Mouse (Mus musculus): Measurements from ENCODE around the gene Atrn. TPM values are rescaled to one million over a fixed set of nuclear protein-coding genes. Genes with fewer than 3 reads are reported as not detected.

The Atrn gene
- total and polyA plus RNA-seq, 3 experiments, result 4.0 to 5.8 (median 4.5) TPM

DNA sequence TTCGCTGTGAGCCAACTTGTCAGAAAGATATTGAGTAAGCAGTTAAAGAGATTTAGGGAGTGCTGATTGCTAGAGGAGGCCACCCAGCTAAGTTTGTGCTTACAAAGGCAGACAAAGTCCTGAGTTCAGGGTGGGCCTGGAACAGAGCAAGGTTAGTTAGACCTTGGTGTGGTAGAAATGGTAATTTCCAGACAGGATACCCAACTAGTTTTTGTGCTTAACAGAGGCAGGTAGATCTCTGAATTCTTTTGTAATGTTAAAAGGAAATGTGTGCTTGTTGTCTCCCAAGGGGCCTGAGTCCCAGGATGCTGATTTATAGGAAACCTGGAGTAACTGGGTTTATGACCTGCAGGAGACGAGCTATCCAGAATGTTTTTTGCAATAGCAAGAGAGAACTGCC lies 52.6 kb downstream of the Atrn start:
- H3K9me3 ChIP-seq (replicated peaks; ENCODE audit: low read length), result no peaks in the 10 kb centered on the region
- TF ChIP-seq UBTF (IDR thresholded peaks at IDR 0.05; ENCODE audit: low read depth, low read length) (no peak), TCF12 (IDR thresholded peaks at IDR 0.05; ENCODE audit: low read depth, low read length) (no peak), CTCF (conservative IDR thresholded peaks at IDR 0.05 in 1 of 2, IDR thresholded peaks at IDR 0.05 in 1 of 2; ENCODE audit: low read depth in 2 of 2, low read length in 2 of 2) (no peak), TBP (conservative IDR thresholded peaks at IDR 0.05; ENCODE audit: low read depth, low read length) (no peak), MAX (IDR thresholded peaks at IDR 0.05; ENCODE audit: low read length) (no peak), CHD1 (IDR thresholded peaks at IDR 0.05; ENCODE audit: low read depth, low read length) (no peak), KAT2A (IDR thresholded peaks at IDR 0.05; ENCODE audit: insufficient replicate concordance, low read length) (no peak), ZC3H11A (IDR thresholded peaks at IDR 0.05; ENCODE audit: low read depth, low read length) (no peak), POLR2AphosphoS2 (IDR thresholded peaks at IDR 0.05; ENCODE audit: low read depth, low read length) (no peak), ZNF384 (IDR thresholded peaks at IDR 0.05; ENCODE audit: low read depth, low read length) (no peak), SIN3A (IDR thresholded peaks at IDR 0.05; ENCODE audit: low read length) (no peak), EP300 (IDR thresholded peaks at IDR 0.05; ENCODE audit: low read length) (no peak), MYC (IDR thresholded peaks at IDR 0.05; ENCODE audit: low read depth, low read length) (no peak), GABPA (IDR thresholded peaks at IDR 0.05; ENCODE audit: insufficient replicate concordance, low read depth, low read length) (no peak), JUND (conservative IDR thresholded peaks at IDR 0.05; ENCODE audit: low read depth, low read length) (no peak), JUN (IDR thresholded peaks at IDR 0.05; ENCODE audit: insufficient read depth, low read depth, low read length) (no peak), MAFK (IDR thresholded peaks at IDR 0.05; ENCODE audit: insufficient replicate concordance, low read length) (no peak), BHLHE40 (IDR thresholded peaks at IDR 0.05; ENCODE audit: low read depth, low read length) (no peak), RAD21 (IDR thresholded peaks at IDR 0.05; ENCODE audit: low read depth, low read length) (no peak), NRF1 (IDR thresholded peaks at IDR 0.05; ENCODE audit: low read depth, low read length) (no peak)
- no peak overlapping the region for H3K9ac ChIP-seq (ENCODE audit: insufficient read depth, low read depth)
- no peaks in the 10 kb centered on the region for H3K79me2 ChIP-seq (replicated peaks; ENCODE audit: control insufficient read depth, extremely low read depth, insufficient read depth, poor library complexity, severe bottlenecking)
- no peak overlapping the region for H3K27ac ChIP-seq (ENCODE audit: insufficient read depth, low read depth)
- no peak overlapping the region for H3K4me2 ChIP-seq (ENCODE audit: insufficient read depth, low read depth, poor library complexity, severe bottlenecking)
- no peak for DNase-seq (ENCODE audit: extremely low read depth)
- dilution Hi-C loops (cut with MboI; ENCODE audit: extremely low pct_ligation_motif_present, extremely low pct_unique_long_range_greater_than_20kb, low sequenced_read_pairs) (no loop called here), in situ Hi-C loops (cut with MboI; ENCODE audit: low pct_ligation_motif_present, low pct_unique_long_range_greater_than_20kb, low sequenced_read_pairs) (no loop called here)
- H3K4me1 ChIP-seq (ENCODE audit: control insufficient read depth in 1 of 2, insufficient read depth in 2 of 2), result peaks cover 0 to 5% of the 10 kb centered on the region in 2 experiments; a peak in 1 of 4 replicates
- H3K4me3 ChIP-seq (replicated peaks in 1 of 3; ENCODE audit: low read depth in 2 of 3, low read length in 2 of 3, poor library complexity in 1 of 3), result no peak overlapping the region
- no peaks in the 10 kb centered on the region for H3K27me3 ChIP-seq (replicated peaks)
- H3K36me3 ChIP-seq (replicated peaks in 1 of 2; ENCODE audit: control insufficient read depth in 1 of 2, insufficient read depth in 1 of 2, low read length in 1 of 2), result peaks cover 0 to 18% of the 10 kb centered on the region in 2 experiments

DNA sequence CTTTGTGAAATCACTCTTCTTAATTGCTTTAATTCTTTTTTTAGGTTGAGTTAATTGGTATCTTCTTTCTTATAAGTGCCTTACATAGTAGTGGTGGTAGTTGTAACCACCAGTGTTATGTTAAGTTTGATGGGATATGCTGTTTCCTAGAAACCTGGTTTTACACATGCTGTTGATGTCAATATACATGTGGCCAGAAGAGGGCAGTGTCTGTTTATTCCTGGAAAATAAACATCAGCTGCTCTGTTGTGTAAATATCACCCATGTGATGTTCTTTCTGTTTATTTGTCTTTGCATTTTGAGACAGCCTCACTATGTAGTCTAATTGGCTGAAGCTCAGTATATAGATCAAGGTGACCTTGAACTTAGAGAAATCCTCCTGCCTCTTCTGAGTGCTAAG lies 55.6 kb downstream of the Atrn start:
- TF ChIP-seq ZC3H11A (IDR thresholded peaks at IDR 0.05; ENCODE audit: low read depth, low read length), result no peak
- TF ChIP-seq RAD21 (IDR thresholded peaks at IDR 0.05; ENCODE audit: low read depth, low read length), result peak; percentile 59
- peak; percentile 28; the same call in 1 of the 2 replicates for TF ChIP-seq SMC3 (IDR thresholded peaks at IDR 0.05; ENCODE audit: low read depth, low read length)
- peak; percentile 8 to 61; a peak in 2 of 4 replicates for TF ChIP-seq CTCF (conservative IDR thresholded peaks at IDR 0.05 in 1 of 2, IDR thresholded peaks at IDR 0.05 in 1 of 2; ENCODE audit: low read depth in 2 of 2, low read length in 2 of 2)
- in situ Hi-C loops (cut with MboI; ENCODE audit: low pct_ligation_motif_present, low pct_unique_long_range_greater_than_20kb, low sequenced_read_pairs), result no loop called here
- H3K27me3 ChIP-seq (replicated peaks), result no peaks in the 10 kb centered on the region
- no peaks in the 10 kb centered on the region for H3K9me3 ChIP-seq (replicated peaks; ENCODE audit: low read length)
- no peak overlapping the region for H3K9ac ChIP-seq (ENCODE audit: insufficient read depth, low read depth)
- H3K27ac ChIP-seq (ENCODE audit: insufficient read depth, low read depth), result no peak overlapping the region
- no peak overlapping the region for H3K4me3 ChIP-seq (replicated peaks in 1 of 3; ENCODE audit: low read depth in 2 of 3, low read length in 2 of 3, poor library complexity in 1 of 3)
- H3K36me3 ChIP-seq (replicated peaks in 1 of 2; ENCODE audit: control insufficient read depth in 1 of 2, insufficient read depth in 1 of 2, low read length in 1 of 2), result peaks cover 0 to 20% of the 10 kb centered on the region in 2 experiments
- H3K4me1 ChIP-seq (ENCODE audit: control insufficient read depth in 1 of 2, insufficient read depth in 2 of 2), result no peaks in the 10 kb centered on the region
- dilution Hi-C loops (cut with MboI; ENCODE audit: extremely low pct_ligation_motif_present, extremely low pct_unique_long_range_greater_than_20kb, low sequenced_read_pairs), result no loop called here
- H3K4me2 ChIP-seq (ENCODE audit: insufficient read depth, low read depth, poor library complexity, severe bottlenecking), result no peak overlapping the region
- peak; percentile 43 for DNase-seq (ENCODE audit: extremely low read depth)
- no peaks in the 10 kb centered on the region for H3K79me2 ChIP-seq (replicated peaks; ENCODE audit: control insufficient read depth, extremely low read depth, insufficient read depth, poor library complexity, severe bottlenecking)

All from CH12.LX (cell line).